Mouse (Mus musculus) cortical plate, adult 2 months (tissue): ENCODE results near the gene Litaf.

Source experiments
- CTCF ChIP-seq: fragments of 200-500 bp; IDR thresholded peaks from 2 replicates; pipeline ENCODE4 v1.5.1; 2011; ENCODE audit warnings: mild to moderate bottlenecking, control low read depth, low read length; ENCODE audit not compliant: insufficient read depth; ENCODE audit errors: extremely low read depth
- POLR2A ChIP-seq: fragments of 200-500 bp; IDR thresholded peaks from 2 replicates; pipeline ENCODE4 v1.6.1; 2011; ENCODE audit warnings: mild to moderate bottlenecking, low read length, control low read depth; ENCODE audit not compliant: insufficient read depth; ENCODE audit errors: extremely low read depth

DNA sequence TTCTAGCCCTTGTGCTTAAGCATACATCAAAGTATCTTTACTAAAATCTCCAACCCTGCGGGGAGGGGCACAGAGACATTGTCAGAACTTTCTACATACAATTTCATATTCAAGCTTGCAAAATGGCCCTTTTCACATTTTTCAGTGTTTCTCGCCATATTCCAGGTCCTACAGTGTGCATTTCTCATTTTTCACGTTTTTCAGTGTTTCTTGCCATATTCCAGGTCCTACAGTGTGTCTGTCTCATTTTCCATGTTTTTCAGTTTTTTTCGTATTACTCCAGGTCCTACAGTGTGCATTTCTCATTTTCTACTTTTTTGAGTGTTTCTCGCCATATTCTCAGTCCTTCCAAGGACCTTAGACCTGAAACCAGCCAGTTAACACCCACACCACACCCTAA is 91.0 kb downstream of the Litaf start:
- no peak for TF ChIP-seq CTCF
- no peak for TF ChIP-seq POLR2A
